Mouse (Mus musculus) spleen, postnatal 14 days (tissue): ENCODE data around the gene Kpna6.

Source experiments
- DNase-seq, 2 experiments: peaks; one replicate each; pipeline ENCODE4 v3.0.0; 2021 to 2022; ENCODE audit warnings: low spot score in 2 of 2

Gene Kpna6

GRCm38 (mm10) chr4:129618031-129618430, 54.5 kb downstream of the Kpna6 start:
- no peak for DNase-seq

DNA sequence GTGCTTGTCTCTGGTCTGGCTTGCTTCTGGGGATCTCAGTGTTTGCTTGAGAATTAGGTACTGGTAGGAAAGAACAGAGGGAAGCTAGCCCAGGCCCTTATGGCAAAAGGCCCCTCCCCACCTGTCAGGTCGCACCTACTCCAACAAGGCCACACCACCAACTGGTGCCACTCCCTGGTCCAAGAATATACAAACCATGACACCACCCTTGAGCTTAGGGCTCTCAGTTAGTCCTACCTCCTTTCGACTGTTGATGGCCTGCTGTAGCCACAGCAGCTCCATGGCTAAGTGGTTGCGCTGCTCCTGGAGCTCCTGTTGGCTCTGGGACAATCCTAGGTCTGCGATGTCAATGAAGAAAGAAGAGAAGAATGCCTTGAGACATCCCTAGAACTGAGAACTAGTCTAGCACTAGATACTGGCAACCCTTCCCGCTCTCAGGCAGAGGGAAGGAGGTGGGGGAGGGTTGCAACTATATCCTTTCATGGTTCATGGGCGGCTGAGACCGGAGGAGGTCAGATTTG, 55.4 kb downstream of the Kpna6 start:
- no peak for DNase-seq

DNA sequence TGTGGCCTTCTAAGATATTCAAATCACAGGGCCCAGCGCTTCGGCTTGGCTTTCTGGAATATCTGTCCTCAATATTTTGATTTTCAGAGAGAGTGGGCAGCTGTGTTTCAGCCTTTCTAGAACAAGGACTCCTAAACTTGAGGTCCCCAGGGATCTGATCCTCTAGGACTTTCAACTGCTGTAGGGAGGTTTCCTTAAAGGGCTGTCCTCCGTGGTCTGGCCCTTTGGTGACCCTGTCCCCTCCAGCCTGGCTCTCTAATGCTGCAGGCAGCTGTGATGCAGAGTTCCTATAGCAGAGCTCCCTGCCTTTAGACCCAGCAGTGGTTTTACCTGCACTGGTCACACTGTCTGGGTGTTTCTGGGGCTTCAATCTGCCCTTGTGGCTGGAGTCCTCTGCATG, 55.9 kb downstream of the Kpna6 start:
- no peak for DNase-seq

DNA sequence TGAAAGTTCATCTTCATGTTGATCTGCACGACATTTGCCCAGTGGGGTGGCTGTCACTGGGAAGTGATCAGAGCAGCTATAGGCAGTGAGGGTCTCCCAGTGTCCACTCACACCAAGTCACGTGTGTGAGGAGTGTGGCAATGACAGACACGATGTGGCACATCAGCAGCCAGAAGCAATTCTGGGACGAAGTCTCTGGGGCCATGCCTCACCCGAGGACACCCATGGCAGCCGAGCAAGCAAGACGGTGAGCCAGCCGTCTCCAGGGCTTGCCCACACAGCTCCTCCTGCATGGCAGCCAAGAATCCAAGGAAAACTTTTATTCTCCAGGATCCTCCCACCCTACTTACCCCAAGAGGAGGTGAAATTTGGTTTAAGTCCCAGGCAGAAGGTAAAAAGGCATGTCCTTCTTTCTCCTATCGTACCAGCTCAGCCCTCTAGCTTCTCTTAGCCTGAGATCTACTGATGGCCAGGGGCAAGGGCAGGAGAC, 56.7 kb downstream of the Kpna6 start:
- no peak for DNase-seq

- DNase-seq, result no peak
These were observed 58.5 kb downstream of the Kpna6 start, which contains the start of gene Dcdc2b for GRCm38 (mm10) chr4:129614093-129614492. Dcdc2b (minus strand) TSS chr4:129614257.

- DNase-seq, result no peak
These were observed 62.1 kb downstream of the Kpna6 start for GRCm38 (mm10) chr4:129610472-129610871.

- DNase-seq, result no peak
These were observed 62.5 kb downstream of the Kpna6 start for GRCm38 (mm10) chr4:129610026-129610425.

GRCm38 (mm10) chr4:129609139-129609631, 63.4 kb downstream of the Kpna6 start:
- DNase-seq, result no peak

DNA sequence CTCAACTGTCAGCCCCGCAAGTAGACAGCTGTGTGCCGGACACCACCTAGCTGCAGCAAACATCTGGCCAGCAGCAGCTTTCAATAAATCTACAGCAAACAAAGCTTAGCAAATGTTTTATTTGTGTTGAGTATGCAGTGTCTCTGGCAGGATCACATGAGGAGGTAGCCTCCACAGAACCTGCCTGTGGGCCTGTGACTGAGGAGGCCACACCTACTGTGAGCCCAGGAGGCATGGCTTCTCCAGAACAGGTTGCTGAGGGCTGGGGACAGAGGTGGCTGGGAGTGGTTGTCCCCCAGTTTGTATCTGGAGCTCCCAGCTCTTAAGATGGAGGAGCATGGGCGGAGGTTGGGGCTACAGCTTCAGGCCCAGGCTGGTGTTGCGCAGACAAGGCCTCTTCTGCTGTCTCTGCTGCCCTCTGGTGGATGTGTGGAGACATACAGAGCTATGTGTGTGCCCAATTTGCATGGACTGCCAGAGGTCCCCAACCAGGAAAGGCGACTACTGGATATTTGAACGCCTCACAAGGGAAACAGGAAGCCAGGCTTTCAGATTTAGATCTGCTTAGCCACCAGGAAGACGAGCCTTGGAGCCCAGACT, 64.0 kb downstream of the Kpna6 start:
- DNase-seq, result peak; percentile 57 to 81

DNA sequence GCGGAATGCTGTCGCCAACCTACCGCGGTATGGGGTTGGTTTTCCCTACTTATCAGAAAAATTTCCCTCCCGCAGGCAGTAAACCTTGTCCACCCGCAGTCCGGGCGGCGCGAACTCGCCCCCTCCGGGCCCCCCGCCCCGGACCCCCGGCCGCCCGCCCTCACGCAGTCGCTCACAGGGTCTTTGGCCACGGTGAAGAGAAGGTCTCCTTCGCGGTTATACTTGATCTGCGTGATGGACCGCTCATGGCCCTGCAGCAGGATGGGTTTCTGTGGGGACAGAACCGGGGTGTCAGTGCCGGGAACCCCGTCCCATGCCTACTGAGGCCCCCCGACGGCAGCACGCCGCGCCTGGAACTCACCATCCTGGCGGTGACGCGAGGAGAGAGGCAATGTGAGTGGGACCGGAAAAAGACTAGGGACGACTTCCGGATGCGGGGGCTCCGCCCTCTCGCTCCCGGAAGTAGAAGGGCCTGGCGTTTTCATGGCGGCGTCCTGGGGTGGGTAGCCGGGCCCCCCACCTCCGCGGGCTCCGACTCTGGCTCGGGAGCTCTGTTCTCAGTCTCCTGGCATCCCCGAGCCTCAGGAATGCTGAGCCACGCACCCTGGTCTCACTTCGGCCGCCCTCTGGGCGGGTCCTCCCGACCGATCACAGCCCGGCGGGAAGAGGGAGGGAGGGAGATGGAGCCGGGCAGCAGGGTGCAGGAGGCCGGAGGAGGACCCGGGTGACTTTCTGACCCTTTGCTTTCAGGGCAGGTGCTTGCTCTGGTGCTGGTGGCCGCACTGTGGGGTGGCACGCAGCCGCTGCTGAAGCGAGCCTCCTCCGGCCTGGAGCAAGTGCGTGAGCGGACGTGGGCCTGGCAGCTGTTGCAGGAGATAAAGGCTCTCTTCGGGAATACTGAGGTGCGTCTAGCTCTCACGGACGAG, 72.1 kb downstream of the Kpna6 start, which contains the start of the genes Eif3i and Tmem234:
Eif3i (minus strand) TSS at position 416 of the 926 bp plus-strand sequence.
Tmem234 (plus strand) TSS at position 436 of the 926 bp plus-strand sequence.
- peak; percentile 66 to 78 for DNase-seq
